Mouse (Mus musculus): Measurements from ENCODE around the gene Megf9. TPM values are rescaled to one million over a fixed set of nuclear protein-coding genes. Genes with fewer than 3 reads are reported as not detected.

Gene Megf9
- polyA plus RNA-seq, 1 experiment: 1.1 TPM

GRCm38 (mm10) chr4:70553230-70553797 is 18.5 kb upstream of the Megf9 start:
- Histone ChIP-seq H3K27ac (ENCODE audit: insufficient read depth, low read length) (no peak overlapping the region), H3K4me3 (ENCODE audit: low read depth, low read length) (no peak overlapping the region), H3K36me3 (ENCODE audit: control insufficient read depth, insufficient read depth, low read length, poor library complexity, severe bottlenecking) (no peaks in the 10 kb centered on the region), H3K27me3 (ENCODE audit: control insufficient read depth, insufficient read depth, low read length, poor library complexity, severe bottlenecking) (no peaks in the 10 kb centered on the region), H3K9me3 (replicated peaks; ENCODE audit: control insufficient read depth, insufficient read depth, low read length, poor library complexity, severe bottlenecking) (no peaks in the 10 kb centered on the region), H3K9ac (ENCODE audit: low read depth, poor library complexity, severe bottlenecking) (no peak overlapping the region), H3K4me1 (ENCODE audit: control insufficient read depth, insufficient read depth, low read length) (no peaks in the 10 kb centered on the region)
- TF ChIP-seq EP300 (IDR thresholded peaks at IDR 0.05; ENCODE audit: insufficient read depth, low read depth, low read length) (no peak), POLR2A (IDR thresholded peaks at IDR 0.05; ENCODE audit: insufficient read depth, low read length) (no peak), CTCF (IDR thresholded peaks at IDR 0.05; ENCODE audit: low read depth, low read length) (no peak)

DNA sequence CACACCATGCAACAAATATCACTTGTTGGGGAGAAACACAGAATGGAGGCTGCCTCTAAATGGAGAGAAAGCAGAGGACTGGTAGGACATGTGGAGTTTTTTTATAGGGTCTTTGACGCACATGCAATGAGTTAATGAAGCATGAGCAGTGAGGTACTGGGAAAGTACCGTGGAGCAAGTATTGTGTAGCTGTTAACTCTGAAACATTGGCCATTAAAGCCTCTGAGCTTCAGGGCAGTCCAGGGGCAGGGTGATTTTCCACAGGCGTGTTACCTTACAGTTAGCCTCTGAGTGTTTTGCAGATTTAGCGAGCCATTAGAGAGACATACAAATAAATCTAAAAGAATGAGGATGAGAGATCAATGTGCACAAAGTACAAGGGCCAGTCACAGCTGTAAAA is 17.3 kb upstream of the Megf9 start:
- Histone ChIP-seq H3K36me3 (ENCODE audit: control insufficient read depth, insufficient read depth, low read length, poor library complexity, severe bottlenecking) (no peaks in the 10 kb centered on the region), H3K27ac (ENCODE audit: insufficient read depth, low read length) (no peak overlapping the region), H3K4me1 (ENCODE audit: control insufficient read depth, insufficient read depth, low read length) (no peaks in the 10 kb centered on the region), H3K4me3 (ENCODE audit: low read depth, low read length) (no peak overlapping the region), H3K27me3 (ENCODE audit: control insufficient read depth, insufficient read depth, low read length, poor library complexity, severe bottlenecking) (no peaks in the 10 kb centered on the region), H3K9me3 (replicated peaks; ENCODE audit: control insufficient read depth, insufficient read depth, low read length, poor library complexity, severe bottlenecking) (no peaks in the 10 kb centered on the region), H3K9ac (ENCODE audit: low read depth, poor library complexity, severe bottlenecking) (no peak overlapping the region)
- TF ChIP-seq CTCF (IDR thresholded peaks at IDR 0.05; ENCODE audit: low read depth, low read length) (no peak), EP300 (IDR thresholded peaks at IDR 0.05; ENCODE audit: insufficient read depth, low read depth, low read length) (no peak), POLR2A (IDR thresholded peaks at IDR 0.05; ENCODE audit: insufficient read depth, low read length) (no peak)

GRCm38 (mm10) chr4:70547411-70548148 is 12.8 kb upstream of the Megf9 start:
- TF ChIP-seq EP300 (IDR thresholded peaks at IDR 0.05; ENCODE audit: insufficient read depth, low read depth, low read length) (no peak), POLR2A (IDR thresholded peaks at IDR 0.05; ENCODE audit: insufficient read depth, low read length) (no peak), CTCF (IDR thresholded peaks at IDR 0.05; ENCODE audit: low read depth, low read length) (no peak)
- Histone ChIP-seq H3K27me3 (ENCODE audit: control insufficient read depth, insufficient read depth, low read length, poor library complexity, severe bottlenecking) (no peaks in the 10 kb centered on the region), H3K27ac (ENCODE audit: insufficient read depth, low read length) (no peak overlapping the region), H3K9me3 (replicated peaks; ENCODE audit: control insufficient read depth, insufficient read depth, low read length, poor library complexity, severe bottlenecking) (no peaks in the 10 kb centered on the region), H3K4me3 (ENCODE audit: low read depth, low read length) (no peak overlapping the region), H3K36me3 (ENCODE audit: control insufficient read depth, insufficient read depth, low read length, poor library complexity, severe bottlenecking) (no peaks in the 10 kb centered on the region), H3K9ac (ENCODE audit: low read depth, poor library complexity, severe bottlenecking) (no peak overlapping the region), H3K4me1 (ENCODE audit: control insufficient read depth, insufficient read depth, low read length) (no peaks in the 10 kb centered on the region)

DNA sequence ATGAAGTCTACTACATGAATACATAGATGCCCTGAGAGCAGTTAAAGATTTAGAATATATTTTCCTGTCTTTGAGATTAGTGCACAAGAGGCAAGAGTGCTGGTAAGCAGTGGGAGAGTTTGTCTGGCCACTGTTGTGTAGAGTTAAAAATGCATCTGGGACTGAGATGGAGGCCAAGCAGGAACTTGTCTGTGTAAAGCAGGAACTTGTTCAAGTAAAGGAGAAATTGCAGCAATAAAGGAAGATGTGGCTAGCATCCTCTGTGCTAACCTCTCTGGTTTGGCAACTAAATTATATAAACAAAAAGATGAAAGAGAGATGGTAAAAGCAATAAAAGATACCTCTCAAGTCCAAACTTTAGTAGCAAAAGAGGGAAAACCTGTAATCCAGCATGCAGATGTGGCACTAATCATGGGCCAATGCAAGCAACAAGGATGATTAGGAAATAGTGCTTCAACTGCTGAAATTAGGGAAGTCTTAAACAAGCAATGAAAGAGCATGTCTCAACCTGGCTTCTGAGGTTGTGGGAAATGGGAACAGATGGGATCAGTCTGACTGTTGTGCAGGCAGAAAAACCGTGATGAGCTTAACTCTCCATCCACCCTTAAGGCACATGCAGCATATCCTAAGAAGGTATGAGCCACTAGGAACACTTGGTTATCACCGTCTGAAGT is 11.2 kb upstream of the Megf9 start:
- Histone ChIP-seq H3K4me3 (ENCODE audit: low read depth, low read length) (no peak overlapping the region), H3K36me3 (ENCODE audit: control insufficient read depth, insufficient read depth, low read length, poor library complexity, severe bottlenecking) (no peaks in the 10 kb centered on the region), H3K4me1 (ENCODE audit: control insufficient read depth, insufficient read depth, low read length) (no peaks in the 10 kb centered on the region), H3K27ac (ENCODE audit: insufficient read depth, low read length) (no peak overlapping the region), H3K9me3 (replicated peaks; ENCODE audit: control insufficient read depth, insufficient read depth, low read length, poor library complexity, severe bottlenecking) (no peaks in the 10 kb centered on the region), H3K9ac (ENCODE audit: low read depth, poor library complexity, severe bottlenecking) (no peak overlapping the region), H3K27me3 (ENCODE audit: control insufficient read depth, insufficient read depth, low read length, poor library complexity, severe bottlenecking) (no peaks in the 10 kb centered on the region)
- no peak for TF ChIP-seq POLR2A (IDR thresholded peaks at IDR 0.05; ENCODE audit: insufficient read depth, low read length)
- no peak for TF ChIP-seq CTCF (IDR thresholded peaks at IDR 0.05; ENCODE audit: low read depth, low read length)
- TF ChIP-seq EP300 (IDR thresholded peaks at IDR 0.05; ENCODE audit: insufficient read depth, low read depth, low read length): no peak

DNA sequence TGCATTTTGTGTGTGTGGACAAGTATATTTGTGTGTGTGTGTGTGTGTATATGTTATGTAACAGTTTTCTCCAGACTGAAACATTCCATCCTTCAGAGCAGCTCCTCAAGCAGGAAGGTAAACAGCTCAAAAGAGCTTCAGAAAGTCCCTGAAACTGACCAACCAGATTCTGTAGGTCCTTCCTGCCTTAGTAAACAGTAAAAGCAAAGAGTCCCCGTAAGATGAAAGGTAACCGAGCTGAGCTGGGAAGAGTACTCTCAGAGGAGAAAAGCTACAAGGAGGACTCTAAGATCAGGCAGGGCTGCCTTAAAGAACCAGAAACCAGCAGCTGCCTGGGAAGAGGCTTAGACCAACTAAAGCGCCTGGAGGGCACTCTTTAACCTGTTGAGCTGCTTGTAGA is 9.6 kb upstream of the Megf9 start:
- H3K4me1 ChIP-seq (ENCODE audit: control insufficient read depth, insufficient read depth, low read length): no peaks in the 10 kb centered on the region
- H3K9ac ChIP-seq (ENCODE audit: low read depth, poor library complexity, severe bottlenecking): no peak overlapping the region
- no peaks in the 10 kb centered on the region for H3K27me3 ChIP-seq (ENCODE audit: control insufficient read depth, insufficient read depth, low read length, poor library complexity, severe bottlenecking)
- H3K9me3 ChIP-seq (replicated peaks; ENCODE audit: control insufficient read depth, insufficient read depth, low read length, poor library complexity, severe bottlenecking): no peaks in the 10 kb centered on the region
- TF ChIP-seq CTCF (IDR thresholded peaks at IDR 0.05; ENCODE audit: low read depth, low read length): no peak
- no peak for TF ChIP-seq EP300 (IDR thresholded peaks at IDR 0.05; ENCODE audit: insufficient read depth, low read depth, low read length)
- no peak for TF ChIP-seq POLR2A (IDR thresholded peaks at IDR 0.05; ENCODE audit: insufficient read depth, low read length)
- H3K36me3 ChIP-seq (ENCODE audit: control insufficient read depth, insufficient read depth, low read length, poor library complexity, severe bottlenecking): no peaks in the 10 kb centered on the region
- H3K27ac ChIP-seq (ENCODE audit: insufficient read depth, low read length): no peak overlapping the region
- no peak overlapping the region for H3K4me3 ChIP-seq (ENCODE audit: low read depth, low read length)

GRCm38 (mm10) chr4:70542387-70542786 is 7.6 kb upstream of the Megf9 start:
- Histone ChIP-seq H3K27ac (ENCODE audit: insufficient read depth, low read length) (no peak overlapping the region), H3K9me3 (replicated peaks; ENCODE audit: control insufficient read depth, insufficient read depth, low read length, poor library complexity, severe bottlenecking) (no peaks in the 10 kb centered on the region), H3K9ac (ENCODE audit: low read depth, poor library complexity, severe bottlenecking) (no peak overlapping the region), H3K36me3 (ENCODE audit: control insufficient read depth, insufficient read depth, low read length, poor library complexity, severe bottlenecking) (no peaks in the 10 kb centered on the region), H3K4me3 (ENCODE audit: low read depth, low read length) (no peak overlapping the region), H3K27me3 (ENCODE audit: control insufficient read depth, insufficient read depth, low read length, poor library complexity, severe bottlenecking) (no peaks in the 10 kb centered on the region), H3K4me1 (ENCODE audit: control insufficient read depth, insufficient read depth, low read length) (no peaks in the 10 kb centered on the region)
- TF ChIP-seq POLR2A (IDR thresholded peaks at IDR 0.05; ENCODE audit: insufficient read depth, low read length): no peak
- no peak for TF ChIP-seq CTCF (IDR thresholded peaks at IDR 0.05; ENCODE audit: low read depth, low read length)
- no peak for TF ChIP-seq EP300 (IDR thresholded peaks at IDR 0.05; ENCODE audit: insufficient read depth, low read depth, low read length)
